13 mouse cellular contexts compared by ENCODE assay signal in genomic region chr9:110945926-110946325, GRCm38 (mm10). TPM values are rescaled to one million over a fixed set of nuclear protein-coding genes. Genes with fewer than 3 reads are reported as not detected.
DNase-seq lines count a peak whose midpoint lies in the region; ATAC-seq and TF ChIP-seq lines count a peak whose summit lies in the region.
"Had no signal": no experiment of that assay in that cellular context is flagged by ENCODE, and none has a peak within 500 bp of the region (broad histone marks: within the 10 kb centered on the region; RNA-seq: fewer than 3 reads in every experiment).

Tdgf1 (minus strand) TSS chr9:110946158.

- 13% methylated on average over 11 of the region's 11 CpGs for WGBS in kidney, embryonic 15.5 days
- 22% methylated on average over 11 of the region's 11 CpGs for WGBS in forebrain, embryonic 16.5 days
- 10% methylated on average over 11 of the region's 11 CpGs for WGBS in limb, embryonic 14.5 days

- H3K4me1 ChIP-seq in kidney, embryonic 15.5 days, result peaks cover 13% of the 10 kb centered on the region
- peaks cover 11% of the 10 kb centered on the region for H3K4me1 ChIP-seq in forebrain, embryonic 16.5 days (replicated peaks; ENCODE audit: control insufficient read depth, insufficient read depth, low read length)
- no peaks in the 10 kb centered on the region for H3K4me1 ChIP-seq in limb, embryonic 14.5 days (ENCODE audit: control insufficient read depth, insufficient read depth, low read length)

- peak within 1 kb of the TSS; percentile 14; the same call in 1 of the 2 replicates for H3K4me2 ChIP-seq in kidney, embryonic 15.5 days
- H3K4me2 ChIP-seq in forebrain, embryonic 16.5 days (ENCODE audit: low read length), result peak within 1 kb of the TSS; percentile 13; the same call in 1 of the 2 replicates
- H3K4me2 ChIP-seq in limb, embryonic 14.5 days (replicated peaks; ENCODE audit: low read depth, low read length, severe bottlenecking), result peak within 1 kb of the TSS; percentile 4; the same call in 1 of the 2 replicates

- no peak for TF ChIP-seq POLR2A in limb, embryonic 14.5 days (IDR thresholded peaks at IDR 0.05; ENCODE audit: borderline replicate concordance, extremely low read depth, insufficient read depth, insufficient read length)

- no peak within 1 kb of the TSS for H3K9ac ChIP-seq in kidney, embryonic 15.5 days
- no peak within 1 kb of the TSS for H3K9ac ChIP-seq in forebrain, embryonic 16.5 days (replicated peaks; ENCODE audit: low read depth, low read length)
- no peak within 1 kb of the TSS for H3K9ac ChIP-seq in limb, embryonic 14.5 days (ENCODE audit: low read depth, low read length, severe bottlenecking)

- H3K27me3 ChIP-seq in kidney, embryonic 15.5 days, result peaks cover 52% of the 10 kb centered on the region
- H3K27me3 ChIP-seq in forebrain, embryonic 16.5 days (replicated peaks; ENCODE audit: control insufficient read depth, insufficient read depth, low read length), result peaks cover 24% of the 10 kb centered on the region
- peaks cover 40% of the 10 kb centered on the region for H3K27me3 ChIP-seq in limb, embryonic 14.5 days (ENCODE audit: control insufficient read depth, insufficient read depth, low read length)

- H3K4me3 ChIP-seq in kidney, embryonic 15.5 days (replicated peaks), result peak within 1 kb of the TSS; percentile 10; the same call in 1 of the 2 replicates
- H3K4me3 ChIP-seq in forebrain, embryonic 16.5 days (replicated peaks; ENCODE audit: low read length), result no peak within 1 kb of the TSS
- no peak within 1 kb of the TSS for H3K4me3 ChIP-seq in limb, embryonic 14.5 days (replicated peaks; ENCODE audit: low read length)

- no peaks in the 10 kb centered on the region for H3K9me3 ChIP-seq in kidney, embryonic 15.5 days (replicated peaks)
- H3K9me3 ChIP-seq in forebrain, embryonic 16.5 days (ENCODE audit: control insufficient read depth, low read length), result no peaks in the 10 kb centered on the region
- H3K9me3 ChIP-seq in limb, embryonic 14.5 days (ENCODE audit: control insufficient read depth, low read length), result no peaks in the 10 kb centered on the region

- DNase-seq in kidney, postnatal 25 days, result no peak
- peak; percentile 54 for DNase-seq in WW6 (ENCODE audit: low read depth, low spot score)
- DNase-seq in limb, embryonic 14.5 days (ENCODE audit: low spot score), result no peak
- no peak for DNase-seq in frontal cortex, postnatal 25 days (ENCODE audit: low spot score in 2 of 2)
- DNase-seq in cerebellum, postnatal 10 days, result no peak
- DNase-seq in ovary, postnatal 10 days (ENCODE audit: low spot score), result no peak
- DNase-seq: cerebellum, adult 8-10 months; lung, postnatal 14 days had no signal

- no peak within 1 kb of the TSS for H3K27ac ChIP-seq in kidney, embryonic 15.5 days
- H3K27ac ChIP-seq in forebrain, embryonic 16.5 days (ENCODE audit: low read length), result no peak within 1 kb of the TSS
- no peak within 1 kb of the TSS for H3K27ac ChIP-seq in limb, embryonic 14.5 days (replicated peaks; ENCODE audit: low read depth, low read length)
- H3K27ac ChIP-seq: kidney, postnatal 0 days had no signal

- ATAC-seq in kidney, embryonic 15.5 days (replicated peaks; ENCODE audit: low FRiP score), result no peak
- ATAC-seq in forebrain, embryonic 16.5 days, result no peak
- ATAC-seq in limb, embryonic 14.5 days (ENCODE audit: low FRiP score, low read depth), result no peak

- no peaks in the 10 kb centered on the region for H3K36me3 ChIP-seq in kidney, embryonic 15.5 days
- no peaks in the 10 kb centered on the region for H3K36me3 ChIP-seq in forebrain, embryonic 16.5 days (ENCODE audit: control insufficient read depth, insufficient read depth)
- no peaks in the 10 kb centered on the region for H3K36me3 ChIP-seq in limb, embryonic 14.5 days (ENCODE audit: control insufficient read depth, insufficient read depth, low read length)

RNA-seq across cellular contexts. Expression of gene Tdgf1, which starts in this region (rescaled TPM):
- not detected in 2 replicates for polyA plus RNA-seq in kidney, embryonic 15.5 days (2015; fragmentation: Nextera tagmentation; extraction: Ambion mirVana)
- polyA plus RNA-seq in forebrain, embryonic 16.5 days (2015; fragmentation: Nextera tagmentation; extraction: Ambion mirVana), result not detected in 2 replicates
- 0.38 and 0.56 TPM in 2 replicates for polyA plus RNA-seq in limb, embryonic 14.5 days (2012; rRNA removed)
- polyA plus RNA-seq in limb, embryonic 14.5 days (2014; fragmentation: Nextera tagmentation; extraction: Ambion mirVana), result 0.40 and 0.54 TPM in 2 replicates
- polyA plus RNA-seq: heart, embryonic 14.5 days; kidney, postnatal 0 days; small intestine, adult 2 months had no signal
